Mouse (Mus musculus) T-helper 1 cell (primary cell): Measurements from ENCODE around the gene Vmn2r90.
"Not testable (repeated sequence)": the region's sequence is repeated elsewhere in the genome, so short reads cannot be mapped to it uniquely, and the experiment has no call there.

Experiments
- in situ Hi-C: fragments of 300-600 bp; cut with MboI, MseI; formaldehyde crosslinking; loops from one replicate; pipeline ENCODE4 v1.15.1; 2025; ENCODE audit warnings: high pct_unique_total_duplicates

Gene Vmn2r90

GRCm38 (mm10) chr17:17703447-17703846 is at the start of gene Vmn2r90:
Gene Vmn2r90 (plus strand): TSS chr17:17703747.
- in situ Hi-C loops, result no loop called here

GRCm38 (mm10) chr17:17654997-17655828 is 48.3 kb upstream of the Vmn2r90 start:
- in situ Hi-C loops, result loop anchor here (25.0 kb wide), 1 partner anchor 543 kb away; the partner anchor contains the start of gene Zfp97

GRCm38 (mm10) chr17:17655829-17656176 is 47.7 kb upstream of the Vmn2r90 start:
- in situ Hi-C loops, result loop anchor here (25.0 kb wide), 1 partner anchor 544 kb away; the partner anchor contains the start of gene Zfp97

GRCm38 (mm10) chr17:17678781-17679180 is 24.8 kb upstream of the Vmn2r90 start:
- in situ Hi-C loops, result no loop called here

- in situ Hi-C loops, result no loop called here
These were observed 12.9 kb upstream of the Vmn2r90 start for GRCm38 (mm10) chr17:17690659-17691058.

- in situ Hi-C loops, result not testable (repeated sequence)
These were observed 28.8 kb downstream of the Vmn2r90 start for GRCm38 (mm10) chr17:17732396-17732795.

GRCm38 (mm10) chr17:17738635-17739034 is 35.1 kb downstream of the Vmn2r90 start:
- in situ Hi-C loops, result no loop called here

GRCm38 (mm10) chr17:17739300-17739699 is 35.8 kb downstream of the Vmn2r90 start:
- in situ Hi-C loops, result not testable (repeated sequence)

GRCm38 (mm10) chr17:17739936-17740335 is 36.4 kb downstream of the Vmn2r90 start:
- in situ Hi-C loops, result not testable (repeated sequence)

GRCm38 (mm10) chr17:17741516-17741915 is 38.0 kb downstream of the Vmn2r90 start:
- in situ Hi-C loops, result not testable (repeated sequence)

- in situ Hi-C loops, result loop anchor here (5.0 kb wide), 1 partner anchor 357 kb away; no protein-coding TSS in a partner anchor
These were observed 45.8 kb downstream of the Vmn2r90 start for GRCm38 (mm10) chr17:17749371-17749770.

GRCm38 (mm10) chr17:17762614-17763293 is 59.2 kb downstream of the Vmn2r90 start:
- in situ Hi-C loops, result no loop called here

- in situ Hi-C loops, result no loop called here
These were observed 60.7 kb downstream of the Vmn2r90 start for GRCm38 (mm10) chr17:17764206-17764605.

- in situ Hi-C loops, result loop anchor here (5.0 kb wide), 1 partner anchor 131 kb away; no protein-coding TSS in a partner anchor
These were observed 62.9 kb downstream of the Vmn2r90 start for GRCm38 (mm10) chr17:17766481-17766880.
